Comparison of ENCODE assay signal across 8 mouse cellular contexts in the genomic region with DNA sequence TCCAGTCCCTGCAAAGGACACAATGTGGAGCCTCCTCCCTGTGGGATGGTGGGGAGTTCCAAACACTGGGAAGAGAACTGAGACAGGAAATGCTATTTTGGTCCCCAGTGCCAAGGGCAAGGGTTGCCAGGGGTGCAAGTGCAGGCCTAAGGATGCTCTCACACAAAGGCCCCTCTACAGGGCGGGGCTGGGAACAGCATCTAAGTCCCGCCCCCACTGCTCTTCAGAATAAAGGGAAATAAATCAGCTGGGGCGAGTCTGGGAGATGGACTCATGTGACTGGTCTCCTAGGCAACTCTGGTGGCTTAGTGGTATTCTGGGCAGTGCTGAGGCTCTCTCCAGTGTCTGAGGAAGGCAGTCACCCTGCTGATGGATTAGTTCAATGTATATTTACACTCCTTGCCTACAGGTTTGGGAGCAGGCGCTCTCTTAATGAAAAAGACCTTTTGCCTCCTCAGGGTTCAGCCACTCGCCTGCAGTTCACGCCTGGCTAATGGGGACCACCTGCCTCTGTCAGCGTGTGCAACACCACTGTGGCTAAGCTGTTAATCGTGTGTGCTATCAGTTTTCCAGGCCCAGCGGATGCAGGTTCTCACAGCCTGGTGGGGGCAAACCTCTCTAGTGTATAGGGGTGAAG. TPM values are rescaled to one million over a fixed set of nuclear protein-coding genes. Genes with fewer than 3 reads are reported as not detected.
DNase-seq lines count a peak whose midpoint lies in the region; ATAC-seq and TF ChIP-seq lines count a peak whose summit lies in the region.

No protein-coding gene starts in this region.

- no peaks in the 10 kb centered on the region for H3K9me3 ChIP-seq in embryonic facial prominence, embryonic 15.5 days (replicated peaks)
- H3K9me3 ChIP-seq in heart, postnatal 0 days (replicated peaks; ENCODE audit: control insufficient read depth, low read length), result no peaks in the 10 kb centered on the region
- no peaks in the 10 kb centered on the region for H3K9me3 ChIP-seq in liver, embryonic 16.5 days (replicated peaks; ENCODE audit: control insufficient read depth, low read length)
- H3K9me3 ChIP-seq in neural tube, embryonic 12.5 days, result no peaks in the 10 kb centered on the region

- H3K4me1 ChIP-seq in liver, adult 2 months (ENCODE audit: control insufficient read depth, insufficient read depth, low read length), result peaks cover 10% of the 10 kb centered on the region; the same call in 1 of the 2 replicates
- H3K4me1 ChIP-seq in embryonic facial prominence, embryonic 15.5 days, result peaks cover 48% of the 10 kb centered on the region
- H3K4me1 ChIP-seq in heart, postnatal 0 days (ENCODE audit: control insufficient read depth, insufficient read depth), result peaks cover 52% of the 10 kb centered on the region
- H3K4me1 ChIP-seq in liver, embryonic 16.5 days (ENCODE audit: control insufficient read depth, low read depth, low read length), result peaks cover 36% of the 10 kb centered on the region
- peaks cover 62% of the 10 kb centered on the region for H3K4me1 ChIP-seq in neural tube, embryonic 12.5 days

- H3K9ac ChIP-seq in liver, adult 2 months (ENCODE audit: low read depth, low read length), result no peak overlapping the region
- no peak overlapping the region for H3K9ac ChIP-seq in embryonic facial prominence, embryonic 15.5 days
- no peak overlapping the region for H3K9ac ChIP-seq in heart, postnatal 0 days (replicated peaks; ENCODE audit: low read depth, low read length)
- H3K9ac ChIP-seq in liver, embryonic 16.5 days (ENCODE audit: low read depth, low read length), result no peak overlapping the region
- H3K9ac ChIP-seq in neural tube, embryonic 12.5 days, result peak overlapping the region; percentile 49; the same call in 1 of the 2 replicates

- ATAC-seq in embryonic facial prominence, embryonic 15.5 days (ENCODE audit: insufficient number of reproducible peaks, low FRiP score, low TSS enrichment, low read depth), result peak; percentile 60; the same call in 1 of the 2 replicates
- peak; percentile 59 for ATAC-seq in heart, postnatal 0 days (ENCODE audit: insufficient read depth, low read depth)
- peak; percentile 12; the same call in 1 of the 2 replicates for ATAC-seq in liver, embryonic 16.5 days (ENCODE audit: low read depth)
- ATAC-seq in neural tube, embryonic 12.5 days (ENCODE audit: low FRiP score, low read depth), result peak; percentile 97

- no peaks in the 10 kb centered on the region for H3K27me3 ChIP-seq in liver, adult 2 months (ENCODE audit: control insufficient read depth, insufficient read depth, low read length)
- no peaks in the 10 kb centered on the region for H3K27me3 ChIP-seq in embryonic facial prominence, embryonic 15.5 days
- H3K27me3 ChIP-seq in heart, postnatal 0 days (ENCODE audit: control insufficient read depth, insufficient read depth, low read length), result no peaks in the 10 kb centered on the region
- no peaks in the 10 kb centered on the region for H3K27me3 ChIP-seq in liver, embryonic 16.5 days (ENCODE audit: control insufficient read depth, insufficient read depth, low read depth, low read length)
- H3K27me3 ChIP-seq in neural tube, embryonic 12.5 days (replicated peaks), result peaks cover 26% of the 10 kb centered on the region

- no peak overlapping the region for H3K4me3 ChIP-seq in liver, adult 2 months (ENCODE audit: insufficient read depth, low read depth, low read length)
- no peak overlapping the region for H3K4me3 ChIP-seq in embryonic facial prominence, embryonic 15.5 days (replicated peaks)
- no peak overlapping the region for H3K4me3 ChIP-seq in heart, postnatal 0 days (ENCODE audit: low read depth, low read length)
- no peak overlapping the region for H3K4me3 ChIP-seq in liver, embryonic 16.5 days (ENCODE audit: low read depth, low read length)
- H3K4me3 ChIP-seq in neural tube, embryonic 12.5 days, result no peak overlapping the region

- H3K36me3 ChIP-seq in liver, adult 2 months (ENCODE audit: control insufficient read depth, insufficient read depth, low read length), result no peaks in the 10 kb centered on the region
- peaks cover 42% of the 10 kb centered on the region for H3K36me3 ChIP-seq in embryonic facial prominence, embryonic 15.5 days
- peaks cover 31% of the 10 kb centered on the region for H3K36me3 ChIP-seq in heart, postnatal 0 days (replicated peaks; ENCODE audit: control insufficient read depth, insufficient read depth, low read length)
- H3K36me3 ChIP-seq in liver, embryonic 16.5 days (ENCODE audit: control insufficient read depth, insufficient read depth), result 0 out of 2 replicates have a peak, but pooled peaks cover 6% of the 10 kb centered on the region
- peaks cover 40% of the 10 kb centered on the region for H3K36me3 ChIP-seq in neural tube, embryonic 12.5 days

- WGBS in liver, adult 2 months, result 74% methylated on average over 9 of the region's 9 CpGs
- whole genome bisulfite sequencing in embryonic facial prominence, embryonic 15.5 days, result 25% methylated on average over 9 of the region's 9 CpGs
- WGBS in heart, postnatal 0 days, result 30% methylated on average over 9 of the region's 9 CpGs
- WGBS in liver, embryonic 16.5 days (ENCODE audit: insufficient replicate concordance), result 42% methylated on average over 9 of the region's 9 CpGs
- WGBS in neural tube, embryonic 12.5 days, result 6% methylated on average over 9 of the region's 9 CpGs

- no peak for TF ChIP-seq POLR2A in liver, adult 2 months (IDR thresholded peaks at IDR 0.05; ENCODE audit: extremely low read depth, insufficient read depth, low read length)

- no peak for TF ChIP-seq EP300 in heart, postnatal 0 days (IDR thresholded peaks at IDR 0.05; ENCODE audit: low read depth)

- no peak overlapping the region for H3K4me2 ChIP-seq in embryonic facial prominence, embryonic 15.5 days (replicated peaks)
- no peak overlapping the region for H3K4me2 ChIP-seq in heart, postnatal 0 days (ENCODE audit: low read depth, low read length)
- no peak overlapping the region for H3K4me2 ChIP-seq in liver, embryonic 16.5 days (ENCODE audit: low read depth, low read length)
- H3K4me2 ChIP-seq in neural tube, embryonic 12.5 days (replicated peaks), result peak overlapping the region; percentile 37

- TF ChIP-seq CTCF in liver, adult 2 months (IDR thresholded peaks at IDR 0.05; ENCODE audit: low read depth, low read length), result no peak
- TF ChIP-seq CTCF in heart, postnatal 0 days (IDR thresholded peaks at IDR 0.05; ENCODE audit: low read depth), result no peak

- no peaks in the 10 kb centered on the region for H3K79me2 ChIP-seq in liver, adult 2 months (ENCODE audit: control insufficient read depth, insufficient read depth, low read length)

- DNase-seq in liver, adult 2 months (ENCODE audit: extremely low read depth, low read depth, low spot score), result peak; percentile 40
- no peak for DNase-seq in liver
- peak; percentile 47 for DNase-seq in heart, postnatal 0 days (ENCODE audit: low spot score)
- peak; percentile 79 to 80 for DNase-seq in kidney, postnatal 25 days
- no peak for DNase-seq in urinary bladder, postnatal 10 days (ENCODE audit: low spot score)

- 0 out of 2 replicates have a peak overlapping the region, but pooled peaks have one; percentile 2 for H3K27ac ChIP-seq in liver, adult 2 months (replicated peaks; ENCODE audit: insufficient read depth, low read depth, low read length)
- H3K27ac ChIP-seq in embryonic facial prominence, embryonic 15.5 days (replicated peaks), result peak overlapping the region; percentile 29; the same call in 1 of the 2 replicates
- peak overlapping the region; percentile 74 for H3K27ac ChIP-seq in heart, postnatal 0 days (ENCODE audit: low read depth)
- H3K27ac ChIP-seq in liver, embryonic 16.5 days (ENCODE audit: low read length), result peak overlapping the region; percentile 30; the same call in 1 of the 2 replicates
- peak overlapping the region; percentile 88 for H3K27ac ChIP-seq in neural tube, embryonic 12.5 days

RNA-seq across cellular contexts. Expression of a gene that starts 9.3 kb away (rescaled TPM):
- total RNA-seq in liver, adult 2 months (2014; rRNA removed), result 5.2 and 7.0 TPM in 2 replicates
- polyA plus RNA-seq in liver, adult 2 months (2012; rRNA removed), result 10.9 and 17.5 TPM in 2 replicates
- polyA plus RNA-seq in embryonic facial prominence, embryonic 15.5 days (2015; fragmentation: Nextera tagmentation; extraction: Ambion mirVana), result 86.4 and 91.3 TPM in 2 replicates
- total RNA-seq in heart, postnatal 0 days (2014; rRNA removed; ENCODE audit: low replicate concordance), result 69.6 and 70.6 TPM in 2 replicates
- 24.1 and 24.6 TPM in 2 replicates for polyA plus RNA-seq in heart, postnatal 0 days (2015; fragmentation: Nextera tagmentation; extraction: Ambion mirVana)
- 15.9 and 16.3 TPM in 2 replicates for polyA plus RNA-seq in liver, embryonic 16.5 days (2015; fragmentation: Nextera tagmentation; extraction: Ambion mirVana)
- 84.4 and 87.0 TPM in 2 replicates for polyA plus RNA-seq in neural tube, embryonic 12.5 days (2016; fragmentation: Nextera tagmentation; extraction: Ambion mirVana)

RNA-seq across cellular contexts. Expression of a gene that starts 29.3 kb away (rescaled TPM):
- total RNA-seq in liver, adult 2 months (2014; rRNA removed), result 13.5 and 17.2 TPM in 2 replicates
- polyA plus RNA-seq in liver, adult 2 months (2012; rRNA removed), result 42.4 and 52.1 TPM in 2 replicates
- polyA plus RNA-seq in embryonic facial prominence, embryonic 15.5 days (2015; fragmentation: Nextera tagmentation; extraction: Ambion mirVana), result 58.7 and 59.5 TPM in 2 replicates
- 39.4 and 73.8 TPM in 2 replicates for total RNA-seq in heart, postnatal 0 days (2014; rRNA removed; ENCODE audit: low replicate concordance)
- polyA plus RNA-seq in heart, postnatal 0 days (2015; fragmentation: Nextera tagmentation; extraction: Ambion mirVana), result 32.6 and 33.7 TPM in 2 replicates
- 37.9 and 47.2 TPM in 2 replicates for polyA plus RNA-seq in liver, embryonic 16.5 days (2015; fragmentation: Nextera tagmentation; extraction: Ambion mirVana)
- polyA plus RNA-seq in neural tube, embryonic 12.5 days (2016; fragmentation: Nextera tagmentation; extraction: Ambion mirVana), result 52.9 and 59.9 TPM in 2 replicates

RNA-seq across cellular contexts. Expression of a gene that starts 51.6 kb away (rescaled TPM):
- total RNA-seq in liver, adult 2 months (2014; rRNA removed), result not detected in 2 replicates
- polyA plus RNA-seq in liver, adult 2 months (2012; rRNA removed), result not detected in 2 replicates
- 0.27 and 0.55 TPM in 2 replicates for polyA plus RNA-seq in embryonic facial prominence, embryonic 15.5 days (2015; fragmentation: Nextera tagmentation; extraction: Ambion mirVana)
- not detected in 2 replicates for total RNA-seq in heart, postnatal 0 days (2014; rRNA removed; ENCODE audit: low replicate concordance)
- polyA plus RNA-seq in heart, postnatal 0 days (2015; fragmentation: Nextera tagmentation; extraction: Ambion mirVana), result 0.07 TPM in 1 of 2 replicates, not detected in the other
- not detected in 2 replicates for polyA plus RNA-seq in liver, embryonic 16.5 days (2015; fragmentation: Nextera tagmentation; extraction: Ambion mirVana)
- 5.4 and 6.3 TPM in 2 replicates for polyA plus RNA-seq in neural tube, embryonic 12.5 days (2016; fragmentation: Nextera tagmentation; extraction: Ambion mirVana)

Comparison
In these comparisons a context has a peak if more than half of its experiments do, and no peak if none do; other contexts are left out.
1. DNase-seq: peak in liver, adult 2 months (single experiment), heart, postnatal 0 days (single experiment) and kidney, postnatal 25 days (2 of 2); none in liver (single experiment) and urinary bladder, postnatal 10 days (single experiment).
2. H3K27ac ChIP-seq: peak in every context shown above with its lines; median percentile 88 in neural tube, embryonic 12.5 days; 74 in heart, postnatal 0 days; 30 in liver, embryonic 16.5 days; 29 in embryonic facial prominence, embryonic 15.5 days; 2 in liver, adult 2 months.
3. ATAC-seq: peak in every context shown above with its lines; median percentile 97 in neural tube, embryonic 12.5 days; 60 in embryonic facial prominence, embryonic 15.5 days; 59 in heart, postnatal 0 days; 12 in liver, embryonic 16.5 days.